Mouse (Mus musculus) erythroblast, embryonic 14.5 days (primary cell): ENCODE results near the gene Rrp9.

Experiments
- GATA1 ChIP-seq: IDR thresholded peaks from 2 replicates; pipeline ENCODE4 v1.6.1; 2012; ENCODE audit warnings: low read length, inconsistent platforms, mixed read lengths
- TAL1 ChIP-seq: IDR thresholded peaks from 3 replicates; pipeline ENCODE4 v1.6.1; 2012; ENCODE audit warnings: low read length, inconsistent platforms, mixed read lengths

GRCm38 (mm10) chr9:106452351-106452750 lies 23.4 kb upstream of the Rrp9 start:
- TF ChIP-seq TAL1: no peak
- no peak for TF ChIP-seq GATA1
